Mouse (Mus musculus): ENCODE data around the gene Ndufs7.

GRCm38 (mm10) chr10:80226416-80227165 lies 22.3 kb upstream of the Ndufs7 start, which contains the start of gene Mum1:
- TF ChIP-seq GATA1 (IDR thresholded peaks at IDR 0.05; ENCODE audit: borderline replicate concordance, low read length) = no peak
- no peak for TF ChIP-seq FLI1 (IDR thresholded peaks at IDR 0.05; ENCODE audit: low read length)

Data from megakaryocyte, embryonic 14.5 days (primary cell).